Mouse (Mus musculus): ENCODE results near the gene Elp1. TPM values are rescaled to one million over a fixed set of nuclear protein-coding genes. Genes with fewer than 3 reads are reported as not detected.

Gene Elp1
- polyA plus RNA-seq, 1 experiment from 2014 or later, result 38.0 TPM

GRCm38 (mm10) chr4:56717932-56718331, 84.2 kb downstream of the Elp1 start:
- peak overlapping the region; percentile 30; the same call in 1 of the 2 replicates for H3K27ac ChIP-seq (ENCODE audit: low read depth, low read length)
- no peaks in the 10 kb centered on the region for H3K36me3 ChIP-seq (ENCODE audit: control insufficient read depth, insufficient read depth, low read length)
- no peak overlapping the region for H3K4me2 ChIP-seq
- ATAC-seq (replicated peaks; ENCODE audit: insufficient number of reproducible peaks, low FRiP score, low TSS enrichment), result no peak
- H3K9ac ChIP-seq (ENCODE audit: low read depth, low read length), result no peak overlapping the region
- no peak overlapping the region for H3K4me3 ChIP-seq (ENCODE audit: low read depth, low read length)
- peaks cover 12% of the 10 kb centered on the region; the same call in 1 of the 2 replicates for H3K4me1 ChIP-seq (ENCODE audit: control insufficient read depth, insufficient read depth, low read length)
- H3K27me3 ChIP-seq (ENCODE audit: control insufficient read depth, insufficient read depth, low read length), result no peaks in the 10 kb centered on the region
- 78% methylated on average over 3 of the region's 3 CpGs for WGBS (ENCODE audit: insufficient replicate concordance)
- H3K9me3 ChIP-seq (replicated peaks; ENCODE audit: control insufficient read depth, low read length), result no peaks in the 10 kb centered on the region

GRCm38 (mm10) chr4:56716801-56717200, 85.3 kb downstream of the Elp1 start:
- no peaks in the 10 kb centered on the region for H3K36me3 ChIP-seq (ENCODE audit: control insufficient read depth, insufficient read depth, low read length)
- no peak overlapping the region for H3K27ac ChIP-seq (ENCODE audit: low read depth, low read length)
- no peaks in the 10 kb centered on the region for H3K27me3 ChIP-seq (ENCODE audit: control insufficient read depth, insufficient read depth, low read length)
- no peak overlapping the region for H3K4me3 ChIP-seq (ENCODE audit: low read depth, low read length)
- no peaks in the 10 kb centered on the region for H3K9me3 ChIP-seq (replicated peaks; ENCODE audit: control insufficient read depth, low read length)
- no peak overlapping the region for H3K9ac ChIP-seq (ENCODE audit: low read depth, low read length)
- WGBS (ENCODE audit: insufficient replicate concordance), result 62% methylated on average over 5 of the region's 5 CpGs
- H3K4me2 ChIP-seq, result no peak overlapping the region
- ATAC-seq (replicated peaks; ENCODE audit: insufficient number of reproducible peaks, low FRiP score, low TSS enrichment), result no peak
- H3K4me1 ChIP-seq (ENCODE audit: control insufficient read depth, insufficient read depth, low read length), result peaks cover 10% of the 10 kb centered on the region; the same call in 1 of the 2 replicates

GRCm38 (mm10) chr4:56713155-56713554, 89.0 kb downstream of the Elp1 start:
- no peak overlapping the region for H3K27ac ChIP-seq (ENCODE audit: low read depth, low read length)
- no peaks in the 10 kb centered on the region for H3K36me3 ChIP-seq (ENCODE audit: control insufficient read depth, insufficient read depth, low read length)
- no peak for ATAC-seq (replicated peaks; ENCODE audit: insufficient number of reproducible peaks, low FRiP score, low TSS enrichment)
- H3K9me3 ChIP-seq (replicated peaks; ENCODE audit: control insufficient read depth, low read length), result no peaks in the 10 kb centered on the region
- H3K4me3 ChIP-seq (ENCODE audit: low read depth, low read length), result no peak overlapping the region
- H3K27me3 ChIP-seq (ENCODE audit: control insufficient read depth, insufficient read depth, low read length), result no peaks in the 10 kb centered on the region
- no peak overlapping the region for H3K4me2 ChIP-seq
- peaks cover 6% of the 10 kb centered on the region for H3K4me1 ChIP-seq (ENCODE audit: control insufficient read depth, insufficient read depth, low read length)
- no peak overlapping the region for H3K9ac ChIP-seq (ENCODE audit: low read depth, low read length)
- 87% methylated on average over 3 of the region's 3 CpGs for WGBS (ENCODE audit: insufficient replicate concordance)

- H3K36me3 ChIP-seq (ENCODE audit: control insufficient read depth, insufficient read depth, low read length), result no peaks in the 10 kb centered on the region
- no peak overlapping the region for H3K9ac ChIP-seq (ENCODE audit: low read depth, low read length)
- H3K9me3 ChIP-seq (replicated peaks; ENCODE audit: control insufficient read depth, low read length), result no peaks in the 10 kb centered on the region
- WGBS (ENCODE audit: insufficient replicate concordance), result 38% methylated on average over 10 of the region's 10 CpGs
- H3K27me3 ChIP-seq (ENCODE audit: control insufficient read depth, insufficient read depth, low read length), result no peaks in the 10 kb centered on the region; the same call in 1 of the 2 replicates
- H3K4me1 ChIP-seq (ENCODE audit: control insufficient read depth, insufficient read depth, low read length), result no peaks in the 10 kb centered on the region
- H3K4me2 ChIP-seq, result no peak overlapping the region; the same call in 1 of the 2 replicates
- ATAC-seq (replicated peaks; ENCODE audit: insufficient number of reproducible peaks, low FRiP score, low TSS enrichment), result no peak
- H3K27ac ChIP-seq (ENCODE audit: low read depth, low read length), result no peak overlapping the region
- H3K4me3 ChIP-seq (ENCODE audit: low read depth, low read length), result no peak overlapping the region
Measured at GRCm38 (mm10) chr4:56702234-56702633, 99.9 kb downstream of the Elp1 start.

Other genes starting within 250 kb of the Elp1 start
- gene Gm26657, start 62.3 kb downstream of the Elp1 start, polyA plus RNA-seq (2014; fragmentation: Nextera tagmentation; extraction: Ambion mirVana), result not detected in 2 replicates
- gene Actl7b, start 60.9 kb downstream of the Elp1 start, polyA plus RNA-seq (2014; fragmentation: Nextera tagmentation; extraction: Ambion mirVana), result not detected in 2 replicates
- 0.20 TPM in 1 of 2 replicates, not detected in the other for gene Actl7a, start 58.9 kb downstream of the Elp1 start, polyA plus RNA-seq (2014; fragmentation: Nextera tagmentation; extraction: Ambion mirVana)
- gene Fam206a, start within 50 bp of the Elp1 start, polyA plus RNA-seq (2014; fragmentation: Nextera tagmentation; extraction: Ambion mirVana), result 15.2 and 16.7 TPM in 2 replicates
- 16.5 and 19.1 TPM in 2 replicates for gene Ctnnal1, start 62.9 kb upstream of the Elp1 start, polyA plus RNA-seq (2014; fragmentation: Nextera tagmentation; extraction: Ambion mirVana)
- gene Tmem245, start 145.1 kb upstream of the Elp1 start, polyA plus RNA-seq (2014; fragmentation: Nextera tagmentation; extraction: Ambion mirVana), result 9.7 and 12.1 TPM in 2 replicates
- gene Frrs1l, start 188.1 kb upstream of the Elp1 start, polyA plus RNA-seq (2014; fragmentation: Nextera tagmentation; extraction: Ambion mirVana), result 0.08 and 0.14 TPM in 2 replicates